Mouse (Mus musculus) lung, adult 2 months (tissue): ENCODE results near the gene Pgam1.
"Not testable (repeated sequence)": the region's sequence is repeated elsewhere in the genome, so short reads cannot be mapped to it uniquely, and the experiment has no call there.

Source experiments
- CTCF ChIP-seq: fragments of 200-500 bp; IDR thresholded peaks from 2 replicates; pipeline ENCODE4 v1.5.1; 2011; ENCODE audit warnings: mild to moderate bottlenecking, low read length, control low read depth; ENCODE audit not compliant: insufficient read depth
- POLR2A ChIP-seq: fragments of 200-500 bp; IDR thresholded peaks from 2 replicates; pipeline ENCODE4 v1.6.1; 2011; ENCODE audit warnings: low read depth, mild to moderate bottlenecking, control low read depth, low read length, borderline replicate concordance; ENCODE audit errors: extremely low read depth

DNA sequence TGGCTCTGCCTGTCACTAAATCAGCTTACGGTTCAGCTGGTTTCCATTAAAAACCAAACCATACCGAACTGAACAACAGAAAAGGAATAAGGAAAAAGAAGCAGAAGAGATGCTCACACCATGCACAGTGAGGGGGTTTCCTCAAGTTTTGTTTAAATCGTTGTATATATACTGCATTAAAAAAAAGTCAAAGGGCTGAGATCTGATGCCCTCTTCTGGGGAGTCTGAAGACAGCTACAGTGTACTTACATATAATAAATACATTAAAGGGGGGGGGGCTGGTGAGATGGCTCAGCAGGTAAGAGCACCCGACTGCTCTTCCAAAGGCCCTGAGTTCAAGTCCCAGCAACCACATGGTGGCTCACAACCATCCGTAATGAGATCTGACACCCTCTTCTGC is 41.8 kb upstream of the Pgam1 start:
- TF ChIP-seq POLR2A, CTCF: not testable (repeated sequence)
